Mouse (Mus musculus): ENCODE measurements around the gene Efcab11. TPM values are rescaled to one million over a fixed set of nuclear protein-coding genes. Genes with fewer than 3 reads are reported as not detected.

The Efcab11 gene
- total RNA-seq, 2 experiments from 2014 or later: 1.5 to 1.6 TPM

Other genes starting within 250 kb of the Efcab11 start
- 10 to 100 TPM; 11.3 to 12.0 TPM for gene Tdp1, start 78 bp upstream of the Efcab11 start, total RNA-seq (2021)
- gene Kcnk13, start 80.1 kb upstream of the Efcab11 start, total RNA-seq (2021): under 1 TPM; 0.62 to 0.74 TPM
- 100 to 1,000 TPM; 141 to 147 TPM for gene Psmc1, start 225.7 kb upstream of the Efcab11 start, total RNA-seq (2021)

All from heart, postnatal 10 days (tissue).